Mouse (Mus musculus): ENCODE measurements around the gene Insyn1.

- TF ChIP-seq CTCF (conservative IDR thresholded peaks at IDR 0.05 in 1 of 2, IDR thresholded peaks at IDR 0.05 in 1 of 2; ENCODE audit: low read depth in 2 of 2, low read length in 2 of 2) (no peak), HCFC1 (IDR thresholded peaks at IDR 0.05; ENCODE audit: low read depth, low read length) (no peak), POLR2AphosphoS2 (IDR thresholded peaks at IDR 0.05; ENCODE audit: low read depth, low read length) (no peak), JUND (conservative IDR thresholded peaks at IDR 0.05; ENCODE audit: low read depth, low read length) (no peak)
These were observed 25.3 kb downstream of the Insyn1 start for GRCm38 (mm10) chr9:58513749-58514148.

Measured in CH12.LX (cell line).